Mouse (Mus musculus) spleen, postnatal 14 days (tissue): Measurements from ENCODE around the gene Cdh10.

Experiments used
- DNase-seq, 2 experiments: peaks; one replicate each; pipeline ENCODE4 v3.0.0; 2021 to 2022; ENCODE audit warnings: low spot score in 2 of 2

Cdh10 gene

DNA sequence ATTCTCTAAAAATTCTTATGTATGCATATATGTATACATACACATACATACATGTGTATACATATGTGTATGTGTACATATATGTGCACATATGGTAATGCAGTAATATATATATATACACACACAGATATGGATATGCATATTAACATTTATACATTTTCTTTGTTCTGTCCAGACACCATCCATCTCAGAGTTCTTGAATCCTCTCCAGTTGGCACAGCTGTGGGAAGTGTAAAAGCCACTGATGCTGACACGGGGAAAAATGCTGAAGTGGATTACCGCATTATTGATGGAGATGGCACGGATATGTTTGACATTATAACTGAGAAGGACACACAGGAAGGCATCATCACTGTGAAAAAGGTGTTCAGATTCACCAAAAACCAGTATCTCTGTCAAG is 166.1 kb downstream of the Cdh10 start:
- DNase-seq: no peak

DNA sequence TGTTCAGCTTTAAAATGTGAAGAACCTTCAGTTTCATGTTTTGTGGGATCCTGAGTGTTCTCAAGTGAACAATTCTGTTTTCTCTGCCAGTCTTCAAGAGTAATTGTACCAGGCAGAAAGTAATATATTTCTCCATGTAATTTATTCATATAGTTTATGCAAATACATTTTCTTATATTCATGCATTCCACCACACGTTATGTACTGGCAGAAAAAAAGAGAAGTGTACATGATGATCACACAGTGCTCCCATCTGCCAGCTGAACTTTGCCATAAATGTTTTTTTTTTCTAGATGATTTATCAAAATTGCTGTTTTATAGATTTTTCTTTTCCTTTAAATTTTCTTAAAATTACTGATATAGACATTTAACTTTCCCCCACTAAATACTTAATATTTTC is 168.9 kb downstream of the Cdh10 start:
- no peak for DNase-seq

DNA sequence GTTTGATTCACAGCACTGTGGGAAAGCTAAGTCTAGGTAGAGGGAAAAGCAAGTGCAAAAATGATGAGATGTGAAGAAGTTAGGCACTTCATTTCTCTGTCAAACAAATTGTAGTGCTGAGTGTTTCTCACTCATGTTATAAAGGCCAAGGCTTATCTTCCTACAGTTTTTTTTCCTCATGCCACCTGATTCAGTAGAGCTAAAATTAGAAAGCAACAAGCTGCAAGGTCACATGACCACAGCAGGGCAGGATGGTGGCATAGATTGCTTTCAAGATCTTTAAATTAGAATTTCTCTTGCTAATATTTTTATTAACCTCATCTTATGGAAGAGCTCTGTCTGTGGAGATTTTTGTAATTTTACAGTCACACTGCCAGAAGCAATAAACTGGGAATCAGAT is 174.8 kb downstream of the Cdh10 start:
- no peak for DNase-seq

DNA sequence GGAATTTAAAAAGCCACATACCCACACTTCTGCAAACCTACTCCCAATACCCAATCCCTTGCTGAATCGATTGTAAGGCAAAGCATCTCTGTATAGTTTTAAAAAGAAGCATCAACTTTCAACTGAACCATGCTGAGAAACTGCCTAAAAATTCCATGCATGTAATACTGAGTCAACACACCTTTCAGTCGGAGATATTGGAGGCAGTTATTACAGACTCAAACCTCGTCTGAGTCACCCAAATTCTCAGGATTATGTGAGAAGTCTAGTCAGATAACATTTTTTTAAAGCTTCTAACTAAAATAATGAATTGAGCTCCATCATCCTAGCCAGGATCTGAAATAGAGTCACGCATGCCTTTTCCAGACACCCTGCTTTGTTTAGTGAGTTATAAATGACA is 175.5 kb downstream of the Cdh10 start:
- no peak for DNase-seq

DNA sequence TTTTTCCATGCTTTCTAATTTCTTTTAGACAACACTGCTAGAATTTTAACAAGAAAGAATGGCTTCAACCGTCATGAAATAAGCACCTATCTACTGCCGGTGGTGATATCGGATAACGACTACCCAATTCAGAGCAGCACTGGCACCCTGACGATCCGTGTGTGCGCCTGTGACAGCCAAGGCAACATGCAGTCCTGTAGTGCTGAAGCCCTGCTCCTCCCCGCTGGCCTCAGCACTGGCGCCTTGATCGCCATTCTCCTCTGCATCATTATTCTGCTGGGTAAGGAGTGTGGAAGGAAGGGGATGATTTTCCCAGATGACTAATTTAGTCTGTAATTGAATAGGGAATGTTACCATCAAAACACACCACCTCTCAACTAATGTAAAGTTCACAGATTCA is 192.1 kb downstream of the Cdh10 start:
- DNase-seq: no peak

DNA sequence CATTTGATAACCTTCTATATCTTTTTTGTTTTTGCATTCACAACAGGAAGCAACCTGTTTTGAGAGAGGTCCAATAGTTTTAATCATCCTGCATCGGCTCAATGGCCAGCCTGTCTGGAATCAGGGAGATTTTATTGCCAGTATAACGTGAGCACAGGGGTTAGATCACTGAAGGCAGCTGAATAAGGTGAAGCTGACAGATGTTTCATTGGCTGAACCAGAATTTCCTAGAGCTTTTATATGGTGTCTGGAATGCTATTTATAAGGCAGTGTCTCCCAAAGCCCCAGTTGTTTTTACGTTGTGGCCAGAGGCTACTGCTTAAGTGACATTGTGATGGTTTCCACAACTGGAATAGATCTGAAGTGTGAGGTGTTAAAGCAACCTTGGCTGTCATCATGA is 214.2 kb downstream of the Cdh10 start:
- DNase-seq: no peak

DNA sequence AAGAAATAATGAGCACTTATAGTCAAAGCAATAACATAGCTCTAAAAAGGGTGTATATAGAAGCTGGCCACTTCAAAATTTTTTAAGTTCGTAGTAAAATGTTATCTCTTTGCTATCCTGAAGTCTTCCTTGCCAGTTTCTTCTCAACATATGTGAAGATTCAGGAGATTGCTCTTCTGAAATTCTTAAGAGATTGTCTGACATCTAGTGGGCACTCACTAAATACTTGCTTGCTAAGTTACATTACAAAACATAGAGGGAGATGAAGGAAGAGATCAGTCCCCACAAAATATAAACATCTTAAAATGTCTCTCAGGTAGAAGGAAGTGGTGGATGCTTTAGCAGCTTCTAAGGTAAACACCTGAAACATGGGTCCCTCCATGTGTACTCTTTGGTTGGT is 221.3 kb downstream of the Cdh10 start:
- DNase-seq: no peak
